Mouse (Mus musculus) CH12.LX (cell line): Measurements from ENCODE around the gene Vsig8. TPM values are rescaled to one million over a fixed set of nuclear protein-coding genes. Genes with fewer than 3 reads are reported as not detected.

Experiments used
- DNase-seq: peaks from one replicate; pipeline ENCODE4 v3.0.0-alpha.2; 2013; ENCODE audit errors: extremely low read depth
- H3K27ac ChIP-seq: 2 replicates; pipeline ENCODE4 v1.5.1; 2012; ENCODE audit warnings: low read depth, mild to moderate bottlenecking, control low read depth, moderate library complexity; ENCODE audit not compliant: insufficient read depth
- H3K27me3 ChIP-seq: replicated peaks from 2 replicates; pipeline ENCODE3; 2012; ENCODE audit warnings: inconsistent platforms
- H3K36me3 ChIP-seq, 2 experiments: replicated peaks in 1 of 2; 2 replicates each; pipeline versions ENCODE3 to v1.6.1; 2012; ENCODE audit warnings: inconsistent platforms in 1 of 2, low read length in 1 of 2, mild to moderate bottlenecking in 1 of 2, mixed read lengths in 1 of 2, moderate library complexity in 1 of 2; ENCODE audit not compliant: control insufficient read depth in 1 of 2, insufficient read depth in 1 of 2
- H3K4me1 ChIP-seq, 2 experiments: 2 replicates each; pipeline ENCODE4 v1.6.1; 2012; ENCODE audit warnings: inconsistent platforms in 1 of 2, moderate library complexity in 1 of 2; ENCODE audit not compliant: insufficient read depth in 2 of 2, control insufficient read depth in 1 of 2
- H3K4me2 ChIP-seq: 2 replicates; pipeline ENCODE4 v1.6.1; 2012; ENCODE audit warnings: low read depth, mild to moderate bottlenecking, control low read depth; ENCODE audit not compliant: poor library complexity, insufficient read depth, severe bottlenecking
- H3K4me3 ChIP-seq, 3 experiments: fragments of 150-350 bp in 1 of 3; sonication (generic) in 1 of 3; replicated peaks in 1 of 3; 2 replicates each; pipeline versions ENCODE3 to v1.5.1; 2011 to 2012; ENCODE audit warnings: low read depth in 2 of 3, low read length in 2 of 3, mild to moderate bottlenecking in 2 of 3, moderate library complexity in 2 of 3, control low read depth in 1 of 3, improper control_type of control experiment in 1 of 3, inconsistent platforms in 1 of 3, mixed read lengths in 1 of 3; ENCODE audit not compliant: poor library complexity in 1 of 3
- H3K79me2 ChIP-seq: replicated peaks from 2 replicates; pipeline ENCODE4 v1.6.1; 2012; ENCODE audit warnings: mild to moderate bottlenecking, moderate library complexity; ENCODE audit not compliant: control insufficient read depth, poor library complexity, insufficient read depth, severe bottlenecking; ENCODE audit errors: extremely low read depth
- H3K9ac ChIP-seq: 2 replicates; pipeline ENCODE4 v1.6.1; 2012; ENCODE audit warnings: low read depth, mild to moderate bottlenecking, control low read depth, moderate library complexity; ENCODE audit not compliant: insufficient read depth
- H3K9me3 ChIP-seq: replicated peaks from 2 replicates; pipeline ENCODE3; 2012; ENCODE audit warnings: low read length, inconsistent platforms, mixed read lengths
- ELF1 ChIP-seq: IDR thresholded peaks from 2 replicates; pipeline ENCODE4 v1.6.1; 2014; ENCODE audit warnings: low read depth, mild to moderate bottlenecking, inconsistent platforms, low read length, improper control_type of control experiment
- EP300 ChIP-seq: IDR thresholded peaks from 2 replicates; pipeline ENCODE4 v1.6.1; 2011; ENCODE audit warnings: low read length, improper control_type of control experiment
- ETS1 ChIP-seq: conservative IDR thresholded peaks from 2 replicates; pipeline ENCODE4 v1.6.1; 2012; ENCODE audit warnings: low read depth, mild to moderate bottlenecking, inconsistent platforms, low read length, improper control_type of control experiment, moderate library complexity
- JUND ChIP-seq: conservative IDR thresholded peaks from 2 replicates; pipeline ENCODE4 v1.6.1; 2011; ENCODE audit warnings: low read depth, low read length, improper control_type of control experiment
- MAFK ChIP-seq: IDR thresholded peaks from 2 replicates; pipeline ENCODE4 v1.6.1; 2011; ENCODE audit warnings: low read length, improper control_type of control experiment; ENCODE audit not compliant: insufficient replicate concordance
- MAX ChIP-seq: IDR thresholded peaks from 2 replicates; pipeline ENCODE4 v1.6.1; 2011; ENCODE audit warnings: low read length, improper control_type of control experiment
- MXI1 ChIP-seq: IDR thresholded peaks from 2 replicates; pipeline ENCODE4 v1.6.1; 2011; ENCODE audit warnings: mild to moderate bottlenecking, low read depth, low read length, improper control_type of control experiment
- PAX5 ChIP-seq: IDR thresholded peaks from 2 replicates; pipeline ENCODE4 v1.6.1; 2012; ENCODE audit warnings: low read length, inconsistent platforms, mixed read lengths
- POLR2AphosphoS2 ChIP-seq: IDR thresholded peaks from 2 replicates; pipeline ENCODE4 v1.6.1; 2011; ENCODE audit warnings: low read depth, low read length, improper control_type of control experiment
- SIN3A ChIP-seq: IDR thresholded peaks from 2 replicates; pipeline ENCODE4 v1.6.1; 2012; ENCODE audit warnings: low read length, improper control_type of control experiment, inconsistent platforms
- UBTF ChIP-seq: IDR thresholded peaks from 2 replicates; pipeline ENCODE4 v1.6.1; 2012; ENCODE audit warnings: low read depth, mild to moderate bottlenecking, inconsistent platforms, low read length, improper control_type of control experiment, moderate library complexity
- ZC3H11A ChIP-seq: IDR thresholded peaks from 2 replicates; pipeline ENCODE4 v1.6.1; 2012; ENCODE audit warnings: low read depth, mild to moderate bottlenecking, inconsistent platforms, low read length, improper control_type of control experiment
- ZMIZ1 ChIP-seq: IDR thresholded peaks from 2 replicates; pipeline ENCODE4 v1.6.1; 2012; ENCODE audit warnings: low read depth, mild to moderate bottlenecking, inconsistent platforms, low read length, improper control_type of control experiment
- dilution Hi-C: fragments of 300-500 bp; cut with MboI; formaldehyde crosslinking; loops from 2 replicates; pipeline ENCODE4 v1.14.3; 2020; ENCODE audit warnings: low sequenced_read_pairs; ENCODE audit not compliant: extremely low pct_unique_long_range_greater_than_20kb, extremely low pct_ligation_motif_present
- in situ Hi-C: fragments of 300-500 bp; cut with MboI; formaldehyde crosslinking; loops from 3 replicates; pipeline ENCODE4 v1.14.3; 2019; ENCODE audit warnings: low sequenced_read_pairs, low pct_ligation_motif_present, low pct_unique_long_range_greater_than_20kb, mixed read lengths
- polyA plus RNA-seq: library from polyadenylated mRNA; unstranded; fragments of >175 nt; gene quantifications from 2 replicates; pipeline ENCODE4 v1.2.1, GENCODE M21; 2012; ENCODE audit warnings: low read depth; ENCODE audit not compliant: insufficient read length
- total RNA-seq, 2 experiments: library from RNA; depleted of rRNA; stranded (reverse); fragments of 300-350 nt in 1 of 2; fragments of >200 nt in 1 of 2; gene quantifications; 2 replicates each; pipeline ENCODE4 v1.2.3; 2012 to 2014

Gene Vsig8
- total RNA-seq (2012; rRNA removed) (0.13 and 0.17 TPM in 2 replicates), total RNA-seq (2014; rRNA removed) (not detected in 2 replicates), polyA plus RNA-seq (0.18 and 0.29 TPM in 2 replicates)

DNA sequence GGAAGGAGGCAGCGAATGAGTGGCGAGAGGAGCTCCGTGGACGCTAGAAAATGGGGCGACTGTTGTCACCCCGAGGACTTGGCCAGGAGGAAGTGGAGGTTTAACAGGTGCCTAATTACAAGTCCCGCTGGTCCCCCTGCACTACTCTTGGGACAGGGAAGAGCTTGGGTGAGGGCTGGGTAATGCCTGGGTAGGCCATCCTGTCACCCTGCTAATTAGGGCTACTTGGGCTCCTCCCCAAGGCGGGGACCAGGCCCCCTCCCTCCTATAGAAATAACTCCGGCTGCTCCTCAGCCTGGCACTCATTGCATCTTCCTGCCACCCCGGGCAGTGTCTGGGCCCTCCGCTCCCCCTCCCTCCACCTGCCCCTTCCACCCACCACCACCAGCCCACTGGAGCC is at the start of gene Vsig8:
Vsig8 (plus strand) TSS at position 301 of the 400 bp plus-strand sequence.
- H3K9me3 ChIP-seq: no peaks in the 10 kb centered on the region
- no peak for TF ChIP-seq SIN3A
- H3K9ac ChIP-seq: no peak within 1 kb of the TSS
- dilution Hi-C loops: no loop called here
- no peak within 1 kb of the TSS for H3K4me2 ChIP-seq
- no peaks in the 10 kb centered on the region for H3K36me3 ChIP-seq
- H3K27me3 ChIP-seq: peaks cover 42% of the 10 kb centered on the region
- in situ Hi-C loops: no loop called here
- H3K79me2 ChIP-seq: no peaks in the 10 kb centered on the region
- no peak for DNase-seq
- H3K4me3 ChIP-seq: no peak within 1 kb of the TSS
- H3K4me1 ChIP-seq: peaks cover 0 to 16% of the 10 kb centered on the region in 2 experiments; a peak in 2 of 4 replicates
- H3K27ac ChIP-seq: no peak within 1 kb of the TSS

DNA sequence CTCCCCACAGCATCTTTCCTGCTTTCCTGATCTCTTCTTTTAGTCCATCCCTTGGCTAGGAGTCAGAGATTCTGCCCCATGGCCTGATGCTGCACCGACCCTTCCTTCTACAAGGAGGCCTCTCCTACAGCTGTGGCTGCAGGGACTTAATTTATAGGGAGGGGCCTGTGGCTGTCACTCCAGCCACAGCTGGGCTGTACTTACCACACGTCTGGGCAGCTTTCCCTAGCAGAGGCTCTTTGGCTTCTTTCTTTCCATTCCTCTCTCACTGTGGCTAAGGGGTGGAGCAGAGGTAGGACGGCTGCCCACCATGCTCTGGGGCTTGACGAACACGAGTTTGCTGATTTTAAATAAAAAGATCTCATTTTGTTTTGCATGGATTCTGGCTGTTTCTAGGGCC is 48.7 kb upstream of the Vsig8 start:
- no peak for DNase-seq
- no peak overlapping the region for H3K27ac ChIP-seq
- in situ Hi-C loops: no loop called here
- H3K79me2 ChIP-seq: peaks cover 27% of the 10 kb centered on the region
- peaks cover 35 to 75% of the 10 kb centered on the region in 2 experiments for H3K36me3 ChIP-seq
- dilution Hi-C loops: no loop called here
- no peak overlapping the region for H3K4me2 ChIP-seq
- no peak overlapping the region for H3K9ac ChIP-seq
- H3K9me3 ChIP-seq: no peaks in the 10 kb centered on the region
- no peaks in the 10 kb centered on the region for H3K27me3 ChIP-seq
- no peak for TF ChIP-seq ETS1
- H3K4me1 ChIP-seq: peaks cover 22 to 67% of the 10 kb centered on the region in 2 experiments
- H3K4me3 ChIP-seq: no peak overlapping the region

- in situ Hi-C loops: no loop called here
- no peak for TF ChIP-seq MXI1
- TF ChIP-seq UBTF: no peak
- no peak for TF ChIP-seq POLR2AphosphoS2
- no peak for TF ChIP-seq MAFK
- TF ChIP-seq EP300: no peak
- no peak for TF ChIP-seq PAX5
- no peak for TF ChIP-seq ETS1
- TF ChIP-seq MAX: no peak
- no peak for TF ChIP-seq ZMIZ1
- TF ChIP-seq ZC3H11A: no peak
- TF ChIP-seq ELF1: no peak
- TF ChIP-seq JUND: no peak
Measured at GRCm38 (mm10) chr1:172507701-172508100, 48.0 kb upstream of the Vsig8 start.

More at GRCm38 (mm10) chr1:172507701-172508100, 48.0 kb upstream of the Vsig8 start:
- no peak overlapping the region for H3K4me2 ChIP-seq
- no peak overlapping the region for H3K4me3 ChIP-seq
- dilution Hi-C loops: no loop called here
- H3K9ac ChIP-seq: no peak overlapping the region
- no peaks in the 10 kb centered on the region for H3K9me3 ChIP-seq
- H3K27ac ChIP-seq: no peak overlapping the region
- peaks cover 20% of the 10 kb centered on the region for H3K79me2 ChIP-seq
- H3K4me1 ChIP-seq: peaks cover 21 to 67% of the 10 kb centered on the region in 2 experiments
- peaks cover 35 to 68% of the 10 kb centered on the region in 2 experiments for H3K36me3 ChIP-seq
- no peak for DNase-seq
- no peaks in the 10 kb centered on the region for H3K27me3 ChIP-seq
